Mouse (Mus musculus) lung, embryonic 15.5 days (tissue): ENCODE results near the gene Myh9. TPM values are rescaled to one million over a fixed set of nuclear protein-coding genes. Genes with fewer than 3 reads are reported as not detected.

Source experiments
- ATAC-seq: fragments of 200-750 bp; cut with Nextera tagmentation; 2 replicates; pipeline ENCODE4 v1.8.0; 2017; ENCODE audit warnings: moderate number of reproducible peaks, borderline replicate concordance; ENCODE audit not compliant: low FRiP score, low TSS enrichment; ENCODE audit errors: extremely low read depth
- H3K27ac ChIP-seq: fragments of 300-500 bp; sonication (generic); 2 replicates; pipeline ENCODE4 v1.5.1; 2015; ENCODE audit warnings: moderate library complexity, mild to moderate bottlenecking, inconsistent platforms
- H3K27me3 ChIP-seq: fragments of 300-500 bp; sonication (generic); 2 replicates; pipeline ENCODE4 v1.6.1; 2015; ENCODE audit warnings: inconsistent platforms
- H3K36me3 ChIP-seq: fragments of 300-500 bp; sonication (generic); 2 replicates; pipeline ENCODE4 v1.6.1; 2015; ENCODE audit warnings: inconsistent platforms
- H3K4me1 ChIP-seq: fragments of 300-500 bp; sonication (generic); 2 replicates; pipeline ENCODE4 v1.6.1; 2015; ENCODE audit warnings: inconsistent platforms
- H3K4me2 ChIP-seq: fragments of 300-500 bp; sonication (generic); 2 replicates; pipeline ENCODE4 v1.6.1; 2015; ENCODE audit warnings: inconsistent platforms, mild to moderate bottlenecking, moderate library complexity
- H3K4me3 ChIP-seq: fragments of 300-500 bp; sonication (generic); 2 replicates; pipeline ENCODE4 v1.5.1; 2015; ENCODE audit warnings: mild to moderate bottlenecking, inconsistent platforms
- H3K9ac ChIP-seq: fragments of 300-500 bp; sonication (generic); 2 replicates; pipeline ENCODE4 v1.6.1; 2015; ENCODE audit warnings: inconsistent platforms
- H3K9me3 ChIP-seq: fragments of 300-500 bp; sonication (generic); 2 replicates; pipeline ENCODE4 v1.6.1; 2016; ENCODE audit warnings: inconsistent platforms
- WGBS: fragments of 180-500 bp; shearing (Covaris S2); methylation state at CpG from one replicate; pipeline ENCODE4 v1.1.7; 2015; 5-methylcytosine and 5-hydroxymethylcytosine counted together
- polyA plus RNA-seq: library from polyadenylated mRNA; unstranded; fragments of >200 nt; fragmentation: Nextera tagmentation; extraction: Ambion mirVana; gene quantifications from 2 replicates; pipeline ENCODE4 v1.2.1, GENCODE M21; 2015

Gene Myh9
- polyA plus RNA-seq, 1 experiment from 2014 or later, result 67.7 TPM

GRCm38 (mm10) chr15:77839529-77840286 lies 2.3 kb downstream of the Myh9 start:
- Histone ChIP-seq H3K4me2 (peak overlapping the region; percentile 84), H3K4me1 (peaks cover 66% of the 10 kb centered on the region), H3K36me3 (no peaks in the 10 kb centered on the region), H3K4me3 (peak overlapping the region; percentile 87), H3K27ac (peak overlapping the region; percentile 97), H3K9me3 (no peaks in the 10 kb centered on the region), H3K27me3 (no peaks in the 10 kb centered on the region), H3K9ac (peak overlapping the region; percentile 97)
- no peak for ATAC-seq
- WGBS, result 18% methylated on average over 10 of the region's 10 CpGs

DNA sequence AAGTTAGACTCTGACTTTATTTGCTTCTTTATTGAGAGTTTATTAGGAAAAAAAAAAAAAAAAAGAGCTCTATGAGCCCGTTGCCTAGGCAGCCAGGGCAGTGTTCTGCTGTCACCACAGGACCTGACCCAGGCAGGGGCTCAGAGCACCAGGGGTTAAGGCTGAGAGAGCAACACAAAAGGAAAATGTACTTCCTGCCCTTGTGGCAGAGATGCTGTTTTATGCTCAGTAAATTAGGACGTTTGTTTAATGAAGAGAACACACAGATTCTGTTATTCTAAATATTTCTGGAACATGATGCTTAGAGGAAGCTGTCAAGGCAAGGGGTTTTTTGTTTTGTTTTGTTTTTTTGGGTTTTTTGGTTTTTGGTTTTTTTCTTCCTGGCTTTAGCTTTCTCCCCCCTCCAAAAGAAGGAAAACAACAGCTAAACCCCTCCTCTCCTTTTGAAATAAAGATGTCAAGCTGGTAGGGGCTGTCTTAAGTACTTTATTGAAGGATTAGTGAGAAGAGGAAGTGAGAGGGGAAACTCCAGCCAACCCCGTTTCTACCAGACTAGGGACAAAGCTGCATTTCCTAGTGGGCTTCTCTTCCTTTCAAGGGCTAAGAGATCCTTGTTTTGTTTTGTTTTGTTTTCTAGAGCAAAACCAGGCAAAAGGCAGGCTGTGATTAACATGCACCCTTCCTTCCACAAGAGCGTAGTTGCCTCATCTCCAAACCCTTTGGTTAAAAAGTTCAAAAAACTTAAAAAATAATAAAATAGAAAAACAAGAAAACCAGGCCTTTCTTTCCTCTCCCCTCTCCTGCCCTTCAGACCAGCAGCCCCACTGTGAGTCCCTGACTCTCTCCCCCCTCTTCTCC lies 3.2 kb downstream of the Myh9 start:
- Histone ChIP-seq H3K9ac (peak overlapping the region; percentile 97), H3K36me3 (no peaks in the 10 kb centered on the region), H3K9me3 (no peaks in the 10 kb centered on the region), H3K27me3 (no peaks in the 10 kb centered on the region), H3K27ac (peak overlapping the region; percentile 97), H3K4me1 (peaks cover 75% of the 10 kb centered on the region), H3K4me3 (peak overlapping the region; percentile 87), H3K4me2 (peak overlapping the region; percentile 84)
- ATAC-seq, result no peak
- 22% methylated on average over 4 of the region's 4 CpGs for WGBS

DNA sequence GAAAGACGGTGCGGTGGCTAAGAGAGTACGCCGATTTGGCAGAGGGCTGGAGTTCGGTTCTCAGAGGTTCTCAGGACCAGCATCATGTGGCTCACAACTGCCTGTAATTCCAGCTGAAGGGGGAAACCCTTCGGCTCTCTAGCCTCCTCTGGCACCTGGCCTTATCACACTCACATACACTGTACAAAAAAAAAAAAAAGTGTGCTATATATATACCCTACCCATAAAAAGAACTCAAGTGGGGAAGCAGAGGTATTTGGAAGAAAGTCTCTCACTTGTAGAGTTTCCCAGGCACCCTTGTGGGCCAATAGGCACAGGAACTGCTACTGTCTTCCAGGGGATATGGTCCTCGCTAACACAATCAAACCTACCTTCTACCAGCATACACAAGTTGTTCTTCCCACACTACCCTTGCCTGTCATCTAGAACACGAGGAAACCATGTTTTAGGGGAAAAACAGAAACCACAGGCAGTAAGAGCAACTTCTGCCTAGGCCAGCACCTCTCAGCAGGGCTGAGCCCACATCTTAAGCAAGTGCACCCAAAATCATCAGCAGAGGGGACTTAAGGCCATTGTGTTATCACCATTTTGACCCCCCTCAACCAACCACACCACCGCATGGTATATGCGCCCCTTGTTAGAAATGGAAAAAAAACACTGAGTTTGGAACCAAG lies 4.4 kb downstream of the Myh9 start:
- no peak overlapping the region for H3K4me3 ChIP-seq
- H3K9me3 ChIP-seq, result no peaks in the 10 kb centered on the region
- no peak for ATAC-seq
- H3K36me3 ChIP-seq, result no peaks in the 10 kb centered on the region
- 43% methylated on average over 10 of the region's 10 CpGs for WGBS
- peak overlapping the region; percentile 84 for H3K4me2 ChIP-seq
- H3K9ac ChIP-seq, result peak overlapping the region; percentile 11
- no peaks in the 10 kb centered on the region for H3K27me3 ChIP-seq
- H3K4me1 ChIP-seq, result peaks cover 80% of the 10 kb centered on the region
- peak overlapping the region; percentile 77 for H3K27ac ChIP-seq

- H3K9ac ChIP-seq, result no peak overlapping the region; the same call in 1 of the 2 replicates
- no peaks in the 10 kb centered on the region for H3K36me3 ChIP-seq
- peak overlapping the region; percentile 84 for H3K4me2 ChIP-seq
- 39% methylated on average over 6 of the region's 6 CpGs for WGBS
- H3K4me3 ChIP-seq, result no peak overlapping the region
- no peaks in the 10 kb centered on the region for H3K27me3 ChIP-seq
- ATAC-seq, result no peak
- no peaks in the 10 kb centered on the region for H3K9me3 ChIP-seq
- H3K27ac ChIP-seq, result peak overlapping the region; percentile 77
- peaks cover 88% of the 10 kb centered on the region for H3K4me1 ChIP-seq
These were observed 5.1 kb downstream of the Myh9 start for GRCm38 (mm10) chr15:77836692-77837443.

DNA sequence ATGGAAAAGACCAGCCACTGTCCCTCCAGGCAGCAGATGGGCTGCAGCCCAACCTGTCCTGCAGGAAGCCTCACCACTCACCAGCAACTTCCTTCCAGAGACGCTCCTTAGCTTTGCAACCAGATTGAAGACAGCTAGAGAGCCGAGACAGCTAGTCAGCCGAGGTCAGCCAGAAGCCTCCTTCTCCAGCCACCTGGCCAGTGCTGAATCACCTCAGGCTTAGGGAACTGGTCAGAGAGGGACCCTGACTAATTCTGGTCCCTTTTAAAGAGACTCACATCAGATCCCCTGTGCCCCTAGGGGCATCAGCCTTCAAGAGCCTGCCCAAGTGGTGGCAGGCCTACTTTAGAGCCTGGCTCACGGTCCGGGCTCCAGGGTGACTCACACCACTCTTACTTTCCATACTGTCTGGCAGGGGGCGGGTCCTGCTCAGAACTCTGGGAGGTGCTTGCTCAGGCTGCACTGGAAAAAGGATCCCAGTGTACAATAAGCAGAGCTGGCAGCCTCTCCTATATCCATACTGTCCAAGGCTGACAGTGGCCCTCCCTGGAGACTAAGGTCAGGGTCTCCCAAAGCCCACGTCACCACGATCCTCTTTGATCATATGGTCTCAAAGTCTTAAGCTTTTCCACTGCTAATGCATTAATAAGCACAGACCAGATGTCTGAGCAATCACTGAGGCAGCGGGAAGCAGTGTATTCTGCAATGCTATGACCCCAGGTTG lies 5.9 kb downstream of the Myh9 start:
- 17% methylated on average over 9 of the region's 9 CpGs for WGBS
- Histone ChIP-seq H3K36me3 (no peaks in the 10 kb centered on the region), H3K9ac (no peak overlapping the region), H3K9me3 (no peaks in the 10 kb centered on the region), H3K4me1 (peaks cover 95% of the 10 kb centered on the region), H3K4me3 (no peak overlapping the region; the same call in 1 of the 2 replicates), H3K27ac (peak overlapping the region; percentile 71), H3K4me2 (peak overlapping the region; percentile 84), H3K27me3 (no peaks in the 10 kb centered on the region)
- peak; percentile 53 for ATAC-seq

DNA sequence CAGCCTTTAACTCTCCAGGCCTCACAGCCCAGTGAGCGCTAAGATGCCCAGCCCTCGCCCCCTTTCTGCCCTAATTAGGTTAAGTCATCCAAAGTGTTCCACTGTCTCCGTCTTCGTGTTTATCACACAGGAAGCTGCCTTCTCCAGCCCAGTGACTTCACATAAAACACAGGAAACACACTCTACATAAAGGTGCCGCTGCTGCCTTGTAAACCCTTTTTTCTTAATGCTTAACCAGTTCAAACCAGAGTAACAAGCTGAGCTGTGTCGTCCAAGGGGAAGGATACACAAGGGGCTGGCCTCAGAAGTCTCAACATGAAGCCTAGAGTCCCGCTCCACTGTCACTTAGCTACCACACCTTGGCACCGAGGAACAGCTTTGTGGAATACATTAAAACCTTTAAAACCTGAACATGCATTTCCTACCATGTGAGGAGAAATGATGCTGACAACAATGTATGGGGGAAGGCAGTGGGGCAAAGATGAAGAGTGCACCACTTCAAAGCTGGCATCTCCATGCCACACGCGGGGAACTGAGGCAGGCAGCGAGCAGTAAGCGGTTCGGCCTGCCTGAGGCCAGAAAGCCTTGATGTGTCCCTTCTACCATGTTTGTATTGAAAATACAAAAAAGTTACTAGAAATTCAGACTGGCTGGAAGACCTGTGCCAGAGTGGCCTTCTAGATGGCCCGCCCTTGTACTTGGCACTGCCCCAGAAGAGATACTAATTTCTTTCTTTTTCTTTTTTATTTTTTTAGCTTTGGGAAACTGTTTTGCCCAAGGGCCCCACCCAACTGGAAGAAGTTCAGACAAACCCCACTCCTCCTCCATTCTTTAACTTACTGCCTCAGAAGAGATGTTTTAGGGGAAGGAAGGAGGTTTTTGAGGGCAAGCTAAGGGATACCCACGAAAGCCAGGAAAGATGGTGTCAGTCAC lies 7.4 kb downstream of the Myh9 start:
- Histone ChIP-seq H3K36me3 (no peaks in the 10 kb centered on the region), H3K4me3 (no peak overlapping the region), H3K27me3 (no peaks in the 10 kb centered on the region), H3K4me2 (no peak overlapping the region), H3K9me3 (no peaks in the 10 kb centered on the region), H3K9ac (no peak overlapping the region), H3K27ac (peak overlapping the region; percentile 66), H3K4me1 (peaks cover 92% of the 10 kb centered on the region)
- 68% methylated on average over 15 of the region's 15 CpGs for WGBS
- no peak for ATAC-seq

DNA sequence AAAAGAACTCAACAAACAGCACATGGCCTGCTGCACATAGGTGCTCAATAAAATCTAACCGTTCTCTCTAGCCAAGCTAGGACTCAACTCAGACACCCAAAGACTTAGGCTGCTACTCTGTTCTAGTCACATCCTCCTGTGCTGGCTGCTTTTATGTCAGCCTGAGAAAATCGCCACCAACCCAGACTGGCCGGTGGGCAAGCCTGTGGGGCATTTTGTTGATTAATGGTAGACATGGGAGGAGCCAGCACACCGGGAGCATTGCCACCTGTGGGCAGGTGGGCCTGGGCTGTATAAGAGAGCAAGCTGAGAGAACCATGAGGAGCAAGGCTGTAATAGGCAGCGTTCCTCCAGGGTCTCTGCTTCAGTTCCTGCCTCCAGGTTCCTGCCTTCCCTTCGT lies 8.2 kb downstream of the Myh9 start:
- Histone ChIP-seq H3K27me3 (no peaks in the 10 kb centered on the region), H3K4me3 (no peak overlapping the region), H3K4me1 (peaks cover 87% of the 10 kb centered on the region), H3K9me3 (no peaks in the 10 kb centered on the region), H3K4me2 (no peak overlapping the region), H3K27ac (peak overlapping the region; percentile 66), H3K36me3 (no peaks in the 10 kb centered on the region), H3K9ac (no peak overlapping the region)
- ATAC-seq, result no peak
- 69% methylated on average over 6 of the region's 6 CpGs for WGBS

GRCm38 (mm10) chr15:77833083-77833482 lies 8.9 kb downstream of the Myh9 start:
- Histone ChIP-seq H3K4me3 (no peak overlapping the region), H3K9ac (no peak overlapping the region), H3K27me3 (no peaks in the 10 kb centered on the region), H3K27ac (peak overlapping the region; percentile 66), H3K4me2 (no peak overlapping the region), H3K4me1 (peaks cover 87% of the 10 kb centered on the region), H3K9me3 (no peaks in the 10 kb centered on the region), H3K36me3 (no peaks in the 10 kb centered on the region)
- no peak for ATAC-seq

GRCm38 (mm10) chr15:77832458-77832904 lies 9.5 kb downstream of the Myh9 start:
- Histone ChIP-seq H3K27me3 (no peaks in the 10 kb centered on the region), H3K36me3 (no peaks in the 10 kb centered on the region), H3K4me1 (peaks cover 87% of the 10 kb centered on the region), H3K9me3 (no peaks in the 10 kb centered on the region), H3K4me3 (no peak overlapping the region), H3K4me2 (no peak overlapping the region), H3K27ac (peak overlapping the region; percentile 77), H3K9ac (no peak overlapping the region)
- WGBS, result 50% methylated on average over 7 of the region's 7 CpGs
- ATAC-seq, result no peak

DNA sequence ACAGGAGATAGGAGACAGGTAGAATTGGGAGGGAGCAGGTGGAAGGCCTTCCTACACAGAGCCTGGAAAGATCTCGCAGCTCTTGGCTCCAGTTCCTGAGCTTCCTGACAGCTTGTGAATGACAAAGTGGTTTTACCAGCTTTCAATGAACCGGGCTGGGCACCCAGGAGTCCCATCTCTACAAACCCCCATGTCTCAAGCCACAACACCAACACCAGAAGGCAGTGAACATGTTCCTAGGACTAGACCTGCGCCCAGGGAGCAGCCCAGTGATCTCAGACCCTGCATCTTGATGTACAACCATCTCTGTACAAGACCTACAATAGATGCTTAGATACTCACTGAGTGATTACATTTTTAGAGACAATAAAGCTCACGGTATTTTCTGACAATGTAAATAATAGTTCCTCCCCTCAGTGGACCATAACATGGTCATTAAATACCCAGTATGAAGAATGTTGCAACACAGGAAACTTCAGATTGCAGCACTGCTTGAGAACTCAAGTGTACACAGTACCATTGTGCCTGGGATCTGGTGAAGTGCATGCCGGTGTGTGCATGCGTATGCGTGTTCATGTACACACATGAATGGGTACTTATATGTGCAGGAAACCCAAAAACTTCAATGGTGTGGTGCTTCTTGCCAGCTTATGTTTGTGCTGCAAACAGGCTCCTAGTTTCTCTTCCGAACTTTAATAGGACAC lies 10.1 kb downstream of the Myh9 start:
- Histone ChIP-seq H3K4me2 (no peak overlapping the region), H3K4me1 (peaks cover 86% of the 10 kb centered on the region), H3K9me3 (no peaks in the 10 kb centered on the region), H3K27ac (peak overlapping the region; percentile 77), H3K9ac (no peak overlapping the region), H3K36me3 (no peaks in the 10 kb centered on the region), H3K27me3 (no peaks in the 10 kb centered on the region), H3K4me3 (no peak overlapping the region)
- no peak for ATAC-seq
- WGBS, result 45% methylated on average over 8 of the region's 8 CpGs
